Mouse (Mus musculus): ENCODE results near the gene Stk24.

DNA sequence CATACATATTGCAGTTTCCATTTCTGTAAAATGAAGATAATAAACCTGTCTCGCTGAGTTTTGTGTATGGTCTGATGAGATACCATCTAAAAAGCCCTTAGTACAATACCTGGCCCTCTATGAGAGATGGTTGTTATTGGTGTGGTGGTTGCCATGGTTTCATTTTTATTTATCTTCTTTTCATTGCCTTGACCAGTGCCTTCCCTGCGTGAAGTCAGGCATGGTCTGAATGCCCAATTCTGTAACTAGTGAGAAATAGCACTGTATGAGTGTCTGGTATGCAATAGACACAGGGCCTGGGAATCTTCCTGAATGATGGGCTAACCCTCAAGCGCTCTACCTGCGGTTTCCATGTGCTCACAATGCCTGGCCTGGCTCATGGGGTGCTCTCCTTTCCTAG, 143.1 kb downstream of the Stk24 start:
- TF ChIP-seq CTCF (IDR thresholded peaks at IDR 0.05) (no peak), EP300 (IDR thresholded peaks at IDR 0.05) (no peak)
